Mouse (Mus musculus): ENCODE measurements around the gene Rasd2.

Gene Rasd2

GRCm38 (mm10) chr8:75213686-75214085 is at the start of gene Rasd2:
Gene Rasd2, plus strand, starts transcription at chr8:75213944.
- peak; percentile 36 for DNase-seq (ENCODE audit: extremely low spot score, low spot score)

GRCm38 (mm10) chr8:75169363-75169762 is 44.4 kb upstream of the Rasd2 start:
- no peak for DNase-seq (ENCODE audit: extremely low spot score, low spot score)

- no peak for DNase-seq (ENCODE audit: extremely low spot score, low spot score)
Measured at GRCm38 (mm10) chr8:75172009-75172685, 41.6 kb upstream of the Rasd2 start.

GRCm38 (mm10) chr8:75193022-75193421 is 20.7 kb upstream of the Rasd2 start:
- no peak for DNase-seq (ENCODE audit: extremely low spot score, low spot score)

GRCm38 (mm10) chr8:75194473-75195071 is 19.2 kb upstream of the Rasd2 start:
- no peak for DNase-seq (ENCODE audit: extremely low spot score, low spot score)

- DNase-seq (ENCODE audit: extremely low spot score, low spot score): no peak
Measured at GRCm38 (mm10) chr8:75197170-75197569, 16.6 kb upstream of the Rasd2 start.

GRCm38 (mm10) chr8:75197862-75198261 is 15.9 kb upstream of the Rasd2 start:
- no peak for DNase-seq (ENCODE audit: extremely low spot score, low spot score)

GRCm38 (mm10) chr8:75198300-75198699 is 15.4 kb upstream of the Rasd2 start:
- DNase-seq (ENCODE audit: extremely low spot score, low spot score): no peak

- no peak for DNase-seq (ENCODE audit: extremely low spot score, low spot score)
Measured at GRCm38 (mm10) chr8:75198988-75199765, 14.6 kb upstream of the Rasd2 start.

GRCm38 (mm10) chr8:75199914-75200313 is 13.8 kb upstream of the Rasd2 start:
- DNase-seq (ENCODE audit: extremely low spot score, low spot score): no peak

GRCm38 (mm10) chr8:75202041-75202656 is 11.6 kb upstream of the Rasd2 start:
- DNase-seq (ENCODE audit: extremely low spot score, low spot score): no peak

- no peak for DNase-seq (ENCODE audit: extremely low spot score, low spot score)
Measured at GRCm38 (mm10) chr8:75202913-75203312, 10.8 kb upstream of the Rasd2 start.

- DNase-seq (ENCODE audit: extremely low spot score, low spot score): no peak
Measured at GRCm38 (mm10) chr8:75203420-75203819, 10.3 kb upstream of the Rasd2 start.

- no peak for DNase-seq (ENCODE audit: extremely low spot score, low spot score)
Measured at GRCm38 (mm10) chr8:75204190-75204868, 9.4 kb upstream of the Rasd2 start.

GRCm38 (mm10) chr8:75211461-75211860 is 2.3 kb upstream of the Rasd2 start:
- DNase-seq (ENCODE audit: extremely low spot score, low spot score): no peak

GRCm38 (mm10) chr8:75212631-75213306 is 975 bp upstream of the Rasd2 start:
- peak; percentile 86 for DNase-seq (ENCODE audit: extremely low spot score, low spot score)

- no peak for DNase-seq (ENCODE audit: extremely low spot score, low spot score)
Measured at GRCm38 (mm10) chr8:75213307-75213651, 465 bp upstream of the Rasd2 start.

- DNase-seq (ENCODE audit: extremely low spot score, low spot score): no peak
Measured at GRCm38 (mm10) chr8:75215046-75215445, 1.3 kb downstream of the Rasd2 start.

GRCm38 (mm10) chr8:75215931-75216330 is 2.2 kb downstream of the Rasd2 start:
- no peak for DNase-seq (ENCODE audit: extremely low spot score, low spot score)

- DNase-seq (ENCODE audit: extremely low spot score, low spot score): no peak
Measured at GRCm38 (mm10) chr8:75216886-75217285, 3.1 kb downstream of the Rasd2 start.

- DNase-seq (ENCODE audit: extremely low spot score, low spot score): peak; percentile 59
Measured at GRCm38 (mm10) chr8:75217969-75218368, 4.2 kb downstream of the Rasd2 start.

Measured in neural tube, embryonic 10.5 days (tissue).